8 mouse cellular contexts compared by ENCODE assay signal in the genomic region with DNA sequence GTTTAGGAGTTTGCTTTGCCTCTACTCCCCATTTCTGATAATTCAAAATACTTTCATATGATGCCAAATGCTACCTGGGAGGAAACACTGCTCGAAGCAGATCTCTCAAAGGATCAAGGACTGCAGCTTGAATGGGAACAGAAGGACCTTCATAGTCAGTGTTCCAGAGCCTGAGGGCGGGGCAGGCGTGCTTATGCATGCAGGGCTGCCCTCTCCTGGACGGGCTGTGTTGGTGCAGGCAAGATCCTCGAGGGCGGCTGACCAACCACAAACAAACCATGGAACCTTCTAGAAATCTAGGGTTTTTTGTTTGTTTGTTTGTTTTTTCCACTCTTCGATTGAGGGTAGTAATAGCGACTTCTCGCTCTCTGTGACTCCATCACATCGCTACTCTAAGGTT. TPM values are rescaled to one million over a fixed set of nuclear protein-coding genes. Genes with fewer than 3 reads are reported as not detected.
DNase-seq lines count a peak whose midpoint lies in the region; ATAC-seq and TF ChIP-seq lines count a peak whose summit lies in the region.

No protein-coding gene starts in this region.

- H3K79me2 ChIP-seq in C2C12 (ENCODE audit: control insufficient read depth, insufficient read depth): no peaks in the 10 kb centered on the region

- WGBS in lung, adult 2 months: 27% methylated on average over 10 of the region's 10 CpGs

- H3K4me1 ChIP-seq in lung, adult 2 months (ENCODE audit: control insufficient read depth, insufficient read depth, low read length): no peaks in the 10 kb centered on the region; the same call in 1 of the 2 replicates

- H3K36me3 ChIP-seq in C2C12 (ENCODE audit: control insufficient read depth, insufficient read depth): no peaks in the 10 kb centered on the region

- no peak overlapping the region for H3ac ChIP-seq in C2C12 (ENCODE audit: control insufficient read depth, insufficient read length, low read depth)

- peak; percentile 93 for TF ChIP-seq CTCF in C2C12 (IDR thresholded peaks at IDR 0.05; ENCODE audit: control insufficient read depth, insufficient read depth, insufficient read length)
- peak; percentile 90 for TF ChIP-seq CTCF in lung, adult 2 months (IDR thresholded peaks at IDR 0.05; ENCODE audit: insufficient read depth, low read length)

- no peak for TF ChIP-seq POLR2A in lung, adult 2 months (IDR thresholded peaks at IDR 0.05; ENCODE audit: borderline replicate concordance, extremely low read depth, low read depth, low read length)

- H3K4me3 ChIP-seq in C2C12 (ENCODE audit: insufficient read depth, poor library complexity, severe bottlenecking): no peak overlapping the region
- no peak overlapping the region for H3K4me3 ChIP-seq in lung, adult 2 months (replicated peaks; ENCODE audit: extremely low read depth, low read depth, low read length)

- H3K27me3 ChIP-seq in C2C12 (ENCODE audit: control insufficient read depth, insufficient read depth, insufficient read length): no peaks in the 10 kb centered on the region

- DNase-seq in ZHBTc4 (ENCODE audit: low read depth, low spot score): peak; percentile 86
- peak; percentile 73 for DNase-seq in heart, adult 8-10 months (ENCODE audit: low spot score)
- DNase-seq in kidney, postnatal 14 days: peak; percentile 83
- peak; percentile 76 for DNase-seq in lung, adult 2 months
- DNase-seq in right cerebral cortex, adult 18-20 months: peak; percentile 63
- peak; percentile 50 for DNase-seq in urinary bladder, adult 2 months (ENCODE audit: low spot score)

- H3K79me3 ChIP-seq in C2C12 (ENCODE audit: low read depth): no peaks in the 10 kb centered on the region

- ATAC-seq in common myeloid progenitor, adult 5-6 weeks (replicated peaks; ENCODE audit: low read depth, poor library complexity, severe bottlenecking): peak; percentile 99

TF ChIP-seq in C2C12, 6 proteins besides CTCF, POLR2A, EP300 and RAD21:
- TF ChIP-seq MAX (IDR thresholded peaks at IDR 0.05) (no peak), FOSL1 (IDR thresholded peaks at IDR 0.05; ENCODE audit: insufficient read depth, low read length, poor library complexity, severe bottlenecking) (no peak), USF1 (IDR thresholded peaks at IDR 0.05; ENCODE audit: low read depth) (no peak), MYOG (IDR thresholded peaks at IDR 0.05; ENCODE audit: control insufficient read depth, extremely low read depth, insufficient read length) (no peak)

RNA-seq across cellular contexts. Expression of a gene that starts 32.0 kb away (rescaled TPM):
- polyA plus RNA-seq in C2C12 (2012; fragmentation: generic; extraction: Trizol): 0.20 TPM
- 0.46 TPM in 1 of 2 replicates, not detected in the other for total RNA-seq in common myeloid progenitor, adult 5-6 weeks (2017)
- total RNA-seq in heart, adult 8-10 months (2022): under 1 TPM in 1 of 4 experiments, not detected in 3; 0.17 TPM
- 17.6 and 23.2 TPM in 2 replicates for polyA plus RNA-seq in lung, adult 2 months (2012; rRNA removed)
- 15.7 and 18.8 TPM in 2 replicates for polyA plus RNA-seq in urinary bladder, adult 2 months (2012; rRNA removed)

Comparison
In these comparisons a context has a peak if more than half of its experiments do, and no peak if none do; other contexts are left out.
1. RNA of a gene that starts 32.0 kb away (polyA plus RNA-seq): 17.6 to 23.2 TPM in lung, adult 2 months and 15.7 to 18.8 TPM in urinary bladder, adult 2 months; 0.20 TPM in C2C12 (single experiment); every median in the first group is over 10 times any median in the second.
2. Peak in every context shown above with its lines, with median percentiles within 50 percentile points of each other: DNase-seq.